Mouse (Mus musculus): ENCODE data around the gene Per1. TPM values are rescaled to one million over a fixed set of nuclear protein-coding genes. Genes with fewer than 3 reads are reported as not detected.

The Per1 gene
- total and polyA plus RNA-seq, 3 experiments, result 55.0 to 76.1 (median 75.9) TPM

DNA sequence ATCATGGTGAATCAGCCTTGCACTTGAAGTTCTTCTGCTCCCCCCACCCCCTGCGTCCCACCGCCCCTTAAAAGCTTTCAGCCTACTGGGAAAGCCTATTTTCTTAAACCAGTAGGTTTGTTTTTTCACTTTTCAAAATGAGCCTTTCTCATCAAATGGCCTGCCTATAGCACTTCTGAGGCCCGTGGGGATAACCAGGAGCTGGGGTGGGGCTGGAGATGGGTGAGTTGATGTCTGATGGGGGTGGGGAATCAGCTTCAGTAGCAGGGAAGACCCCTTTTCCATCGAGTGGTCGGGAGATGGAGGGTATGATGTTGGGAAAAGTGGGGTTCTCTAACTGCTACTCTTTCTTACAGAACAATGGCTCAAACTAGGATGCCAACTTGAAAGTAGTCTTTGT lies 21.8 kb downstream of the Per1 start:
- DNase-seq, result no peak

DNA sequence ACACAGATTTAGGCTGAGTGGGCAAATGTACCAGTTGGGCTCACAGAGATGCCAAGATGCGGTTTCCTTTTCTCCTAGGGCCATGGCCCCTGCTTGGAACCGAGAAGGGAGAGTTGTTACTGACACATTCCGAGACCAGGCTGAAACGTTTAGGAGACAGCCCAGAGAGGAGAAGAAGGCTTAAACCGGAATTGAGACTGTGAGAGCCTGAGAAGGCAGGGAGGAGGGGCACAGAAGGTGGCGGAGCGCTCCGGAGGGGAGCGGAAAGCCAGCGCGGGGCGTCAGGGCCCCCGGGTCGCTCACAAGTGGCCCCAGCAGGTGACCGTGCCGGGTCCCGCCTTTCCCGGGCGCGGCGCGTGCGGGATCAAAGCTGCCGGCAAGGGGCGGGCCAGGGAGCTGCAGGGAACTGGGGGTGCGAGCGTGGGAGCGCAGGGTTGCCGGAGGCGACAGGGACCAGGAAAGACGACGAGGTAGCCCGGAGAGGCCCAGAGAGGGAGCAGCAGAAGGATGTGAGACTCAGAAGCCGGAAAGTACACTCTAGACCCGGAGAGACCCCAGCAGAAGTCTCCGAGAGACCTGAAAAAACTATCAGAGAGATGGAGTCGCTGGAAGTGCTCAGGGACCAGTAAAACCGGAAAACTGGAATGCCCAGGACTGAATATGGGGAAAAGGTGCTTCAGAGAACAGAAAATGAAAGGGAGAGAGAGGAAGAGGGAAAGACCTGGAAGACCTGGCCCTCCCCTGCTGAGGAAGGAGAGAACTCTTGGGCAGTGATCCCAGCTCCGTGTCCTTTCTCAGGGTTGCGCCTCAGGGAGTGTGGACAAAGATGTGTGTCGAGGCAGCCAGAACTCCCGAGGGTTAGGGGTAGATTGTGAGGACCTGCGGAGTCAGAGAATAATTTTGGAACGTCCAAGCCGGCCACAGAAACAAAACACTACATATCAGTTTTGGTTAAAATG lies 23.0 kb downstream of the Per1 start:
- DNase-seq, result peak; percentile 85

DNA sequence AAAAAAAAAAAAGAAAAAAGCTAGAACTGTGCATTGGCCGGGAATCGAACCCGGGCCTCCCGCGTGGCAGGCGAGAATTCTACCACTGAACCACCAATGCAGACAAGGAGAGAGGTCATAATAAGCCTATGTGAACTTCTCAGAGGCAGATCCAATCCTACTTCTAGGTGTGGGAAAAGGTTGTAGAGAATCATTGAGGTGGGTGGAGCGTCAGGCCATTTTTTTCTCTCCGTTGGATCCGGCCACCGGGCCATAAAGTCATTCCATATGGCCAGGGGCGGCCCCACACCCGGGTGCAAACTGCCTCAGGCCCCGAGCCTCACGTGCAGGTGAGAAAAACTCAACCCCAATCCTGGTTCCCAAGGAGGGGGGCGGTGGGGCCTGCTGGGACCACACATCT lies 23.7 kb downstream of the Per1 start:
- peak; percentile 90 for DNase-seq

DNA sequence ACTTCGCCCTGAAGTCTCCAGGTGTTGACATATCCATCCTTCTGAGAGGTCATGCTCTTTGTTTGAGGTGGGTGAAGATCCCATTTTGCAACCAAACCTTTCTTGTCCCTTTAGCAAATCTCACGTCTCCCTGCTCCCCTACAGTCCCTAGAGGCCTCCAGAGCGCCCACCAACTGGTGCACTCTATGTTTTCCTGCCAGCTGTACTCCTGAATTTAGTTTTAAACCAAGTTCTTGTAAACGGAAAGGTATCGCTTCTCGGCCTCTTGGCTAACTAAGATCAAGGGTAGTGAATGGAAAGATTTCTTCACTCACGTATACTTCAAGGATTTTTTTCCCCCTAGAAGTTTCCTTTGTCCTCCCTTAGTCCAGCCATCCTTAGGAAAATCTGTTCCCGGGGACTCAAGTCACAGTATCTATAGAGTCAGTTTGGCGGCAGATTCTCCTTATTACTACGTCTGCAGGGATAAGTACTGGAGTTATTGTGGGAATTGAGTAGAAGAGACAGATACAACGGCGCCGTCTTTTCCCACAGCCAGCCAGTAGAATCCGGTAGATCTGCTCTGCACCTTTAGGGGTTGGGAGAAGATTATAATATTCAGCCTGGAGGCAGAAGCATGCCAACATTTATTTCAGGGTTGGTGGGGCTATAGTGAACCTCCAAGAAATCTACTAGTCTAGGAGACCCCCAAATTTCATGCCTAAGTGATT lies 24.6 kb downstream of the Per1 start:
- no peak for DNase-seq

DNA sequence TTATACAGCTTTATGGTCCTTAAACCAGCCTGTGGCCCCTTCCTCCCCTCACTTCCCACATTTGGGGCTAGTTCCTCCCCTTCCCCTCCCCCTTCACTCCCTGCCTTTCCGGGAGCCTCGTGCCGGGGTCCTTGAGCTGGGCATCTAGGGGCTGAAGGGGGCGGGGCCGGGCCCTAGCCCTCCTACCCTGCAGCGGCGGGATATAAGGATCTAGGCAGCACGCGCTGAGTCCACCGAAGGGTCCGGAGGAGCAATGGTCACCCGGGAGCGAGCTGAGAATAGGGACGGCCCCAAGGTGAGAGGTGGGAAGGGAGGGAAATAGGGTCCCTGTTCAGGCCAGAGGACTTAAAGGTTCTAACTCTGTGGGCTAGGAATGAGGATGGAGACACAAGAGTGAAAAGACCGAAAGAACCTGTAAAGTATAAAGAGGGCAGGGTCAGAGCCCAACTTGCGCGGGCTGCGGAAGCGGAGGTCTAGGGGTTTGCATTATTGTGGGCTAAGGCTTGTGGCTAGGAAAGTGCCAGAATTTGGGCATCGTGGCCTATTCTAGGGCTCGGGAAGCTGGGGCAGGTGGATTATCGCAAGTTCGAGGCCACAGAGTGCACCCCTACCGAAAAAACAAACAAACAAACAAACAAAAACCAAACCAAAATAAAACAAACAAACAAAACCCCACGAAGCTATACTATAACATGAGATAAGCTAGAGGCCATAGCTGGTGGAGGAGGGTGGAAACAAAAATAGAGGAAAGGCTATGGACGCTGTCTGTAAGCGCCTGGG lies 25.4 kb downstream of the Per1 start, which contains the start of gene Hes7:
Hes7 (plus strand) TSS at position 184 of the 780 bp plus-strand sequence.
- DNase-seq, result no peak

DNA sequence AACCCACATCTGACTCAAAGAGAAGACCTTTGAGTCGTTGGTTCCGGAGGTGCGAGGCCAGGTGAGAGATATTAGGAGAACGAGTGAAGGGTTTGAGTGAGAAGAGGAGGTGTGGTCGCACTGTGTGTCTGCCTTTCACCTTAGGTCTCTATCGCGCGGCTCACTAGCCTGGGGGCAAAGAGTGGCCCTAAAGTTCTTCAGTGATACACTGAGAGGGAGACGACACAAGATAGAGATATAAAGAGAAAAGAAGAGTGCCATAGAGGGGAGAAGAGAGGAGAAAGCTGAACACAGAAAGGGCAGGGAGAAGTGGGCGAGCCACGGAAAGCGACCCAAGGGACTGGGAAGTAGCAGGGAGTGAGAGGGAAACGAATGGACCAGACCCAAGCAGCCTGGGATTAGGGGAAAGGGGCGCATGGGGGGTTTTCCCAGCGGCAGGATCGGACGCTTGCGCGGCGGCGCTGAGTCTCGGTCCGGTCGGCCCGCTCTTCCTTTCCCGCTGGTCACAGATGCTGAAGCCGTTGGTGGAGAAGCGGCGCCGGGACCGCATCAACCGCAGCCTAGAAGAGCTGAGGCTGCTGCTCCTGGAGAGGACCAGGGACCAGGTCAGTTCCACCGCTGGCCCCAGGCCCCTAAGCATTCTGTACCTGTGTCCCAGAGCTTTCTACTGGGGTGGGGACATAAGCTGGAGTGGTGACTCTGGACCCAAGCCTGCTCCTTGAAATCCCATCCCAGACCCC lies 26.2 kb downstream of the Per1 start:
- peak; percentile 69 for DNase-seq

DNA sequence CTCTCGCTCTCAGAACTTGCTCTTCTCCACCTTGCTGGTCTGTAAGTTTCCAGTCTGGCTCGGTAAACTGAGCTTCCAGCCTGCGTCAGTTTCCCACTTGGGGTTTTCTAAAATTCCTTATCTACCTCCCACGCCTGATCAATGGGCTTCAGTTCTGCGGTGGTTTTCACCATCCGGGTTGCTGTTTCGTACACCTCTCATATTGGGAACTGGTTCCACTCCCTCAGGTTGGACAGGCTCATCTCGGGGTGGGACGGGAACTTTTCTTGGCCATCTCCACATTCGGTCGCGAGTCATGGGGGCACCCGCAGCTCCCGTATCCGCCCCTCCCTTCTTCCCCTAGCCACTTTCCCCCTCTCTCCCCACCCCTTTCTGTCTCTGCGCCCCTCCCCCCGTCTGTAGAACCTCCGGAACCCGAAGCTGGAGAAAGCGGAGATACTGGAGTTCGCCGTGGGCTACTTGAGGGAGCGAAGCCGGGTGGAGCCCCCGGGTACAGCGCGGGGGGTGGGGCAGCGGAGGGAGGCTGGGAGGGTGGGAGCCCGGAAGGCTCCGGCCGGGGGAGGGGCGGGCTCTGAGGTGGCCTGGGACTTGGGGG lies 26.8 kb downstream of the Per1 start:
- DNase-seq, result no peak

DNA sequence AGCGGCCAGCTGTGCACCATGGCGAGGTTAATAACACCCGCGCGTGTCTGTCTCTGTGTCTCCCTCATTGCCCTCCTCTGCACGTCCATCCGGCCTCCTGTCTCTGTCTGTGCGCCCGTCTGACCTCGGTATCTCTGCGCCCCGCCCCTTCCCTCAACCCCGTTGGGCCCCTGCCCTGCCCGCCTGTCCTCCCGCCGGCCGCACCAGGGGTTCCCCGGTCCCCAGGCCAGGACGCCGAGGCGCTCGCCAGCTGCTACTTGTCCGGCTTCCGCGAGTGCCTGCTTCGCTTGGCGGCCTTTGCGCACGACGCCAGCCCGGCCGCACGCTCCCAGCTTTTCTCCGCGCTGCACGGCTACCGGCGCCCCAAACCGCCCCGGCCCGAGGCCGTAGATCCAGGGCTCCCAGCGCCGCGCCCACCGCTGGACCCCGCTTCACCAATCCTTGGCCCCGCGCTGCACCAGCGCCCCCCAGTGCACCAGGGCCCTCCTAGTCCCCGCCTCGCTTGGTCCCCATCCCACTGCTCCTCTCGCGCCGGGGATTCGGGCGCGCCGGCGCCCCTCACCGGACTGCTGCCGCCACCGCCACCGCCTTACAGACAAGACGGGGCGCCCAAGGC lies 27.4 kb downstream of the Per1 start, which contains the start of gene 9130213A22Rik:
9130213A22Rik (minus strand) TSS at position 254 of the 616 bp plus-strand sequence.
- peak; percentile 93 for DNase-seq

DNA sequence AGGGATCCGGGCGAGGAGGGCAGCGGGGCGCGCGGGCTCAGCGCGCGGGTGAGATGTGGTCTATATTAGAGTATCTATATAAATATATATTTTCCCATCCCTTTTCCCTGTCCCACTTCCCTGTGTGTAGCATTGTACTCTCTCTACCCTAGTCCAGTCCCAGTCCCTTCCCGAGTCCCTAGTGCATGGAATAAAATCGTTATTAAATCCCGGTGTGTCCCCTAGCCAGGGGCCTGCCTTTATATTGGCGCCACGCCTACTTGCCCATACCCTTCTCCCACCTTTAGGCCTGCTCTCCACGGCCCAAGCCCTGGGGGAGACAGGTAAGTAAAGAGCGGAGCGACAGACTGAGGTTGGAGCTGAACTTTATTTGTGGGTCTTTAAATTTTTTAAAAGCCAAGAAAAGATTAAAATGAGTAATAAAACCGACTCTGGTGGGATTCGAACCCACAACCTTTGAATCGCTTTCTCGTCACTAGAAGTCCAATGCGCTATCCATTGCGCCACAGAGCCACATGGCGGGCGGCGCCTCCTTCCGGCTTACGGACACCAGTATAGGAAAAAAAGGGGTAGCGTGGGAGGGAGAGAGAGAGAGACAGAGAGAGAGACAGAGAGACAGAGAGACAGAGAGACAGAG lies 28.2 kb downstream of the Per1 start:
- peak; percentile 93 for DNase-seq

DNA sequence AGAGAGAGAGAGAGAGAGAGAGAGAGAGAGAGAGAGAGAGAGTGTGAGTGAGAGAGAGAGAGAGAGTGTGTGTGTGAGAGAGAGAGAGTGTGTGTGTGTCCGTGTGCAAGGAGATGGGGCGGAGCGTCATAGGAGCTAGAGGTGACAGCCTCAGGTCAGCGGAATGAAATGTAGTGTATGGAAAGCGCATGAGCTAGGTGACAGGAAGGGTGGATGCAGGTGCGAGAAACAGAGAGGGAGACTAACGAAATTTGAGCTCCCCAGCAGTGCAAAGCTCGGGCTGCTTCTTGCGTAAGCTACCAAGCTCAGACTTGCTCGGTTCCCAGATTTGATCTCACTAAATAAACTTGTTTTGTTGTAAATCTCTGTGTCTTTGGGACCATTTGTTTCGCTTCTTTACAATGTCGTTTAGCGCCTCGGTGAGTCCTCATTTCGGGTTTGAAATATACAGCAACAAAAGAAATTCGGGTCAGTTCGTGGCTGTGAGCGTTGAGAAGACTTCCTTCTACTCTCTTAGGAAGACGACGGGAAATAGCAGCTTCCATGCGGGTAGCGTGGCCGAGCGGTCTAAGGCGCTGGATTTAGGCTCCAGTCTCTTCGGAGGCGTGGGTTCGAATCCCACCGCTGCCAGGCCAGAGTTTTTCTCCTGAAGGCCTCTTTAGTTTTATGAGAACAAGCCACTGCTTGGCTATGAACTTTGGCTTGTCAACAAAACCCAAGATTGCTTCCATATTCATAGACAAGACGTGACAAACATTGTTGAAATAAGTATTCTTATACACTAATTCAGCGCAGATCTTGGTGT lies 28.9 kb downstream of the Per1 start:
- DNase-seq, result peak; percentile 94

DNA sequence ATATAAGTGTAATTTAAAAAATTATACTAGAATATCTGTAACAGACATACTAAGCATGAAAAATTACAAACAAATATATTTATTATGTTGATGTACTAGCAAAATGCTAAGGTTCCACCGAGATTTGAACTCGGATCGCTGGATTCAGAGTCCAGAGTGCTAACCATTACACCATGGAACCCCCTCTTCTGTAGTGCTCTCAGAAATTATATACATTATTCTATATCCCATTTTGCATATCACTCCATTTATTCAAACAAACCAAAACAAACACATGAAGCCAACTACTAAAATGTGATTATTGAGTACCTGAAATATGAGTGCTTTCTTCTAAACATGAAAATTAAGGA lies 29.5 kb downstream of the Per1 start:
- DNase-seq, result peak; percentile 69

DNA sequence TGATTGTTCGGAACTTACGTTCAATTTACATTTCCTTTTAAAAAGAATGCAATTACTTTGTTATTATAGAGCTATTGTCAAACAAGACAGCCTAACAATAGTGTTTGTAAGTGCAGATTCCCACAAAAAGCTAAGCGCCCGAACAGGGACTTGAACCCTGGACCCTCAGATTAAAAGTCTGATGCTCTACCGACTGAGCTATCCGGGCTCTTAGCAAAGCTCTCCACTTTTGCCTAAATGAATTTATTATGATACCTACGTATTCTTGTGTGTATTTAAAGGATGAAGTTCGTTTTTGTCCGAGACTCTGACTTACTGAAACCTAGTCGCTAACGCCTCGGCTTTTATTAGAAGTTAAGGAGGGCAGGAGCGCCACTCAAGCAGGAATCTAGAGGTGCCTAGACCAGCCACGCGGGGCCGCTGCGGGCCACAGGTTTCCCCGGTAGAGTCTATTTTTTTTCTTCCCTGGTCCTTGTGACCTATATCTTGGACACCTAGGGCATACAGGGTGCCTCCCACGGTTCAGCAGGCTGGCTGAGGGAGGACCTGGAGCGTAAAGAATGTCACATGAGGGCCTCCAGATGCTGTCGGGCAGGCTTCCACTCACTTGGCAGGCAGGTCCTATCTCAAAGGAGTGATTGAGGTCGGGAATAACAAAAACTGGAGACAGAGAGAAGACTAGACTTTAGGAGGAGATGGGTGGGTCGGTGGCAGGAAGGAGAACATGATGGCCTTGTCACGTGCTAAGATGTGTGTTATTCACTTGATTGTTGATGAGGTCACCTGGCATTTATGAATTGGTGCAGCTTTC lies 30.2 kb downstream of the Per1 start:
- DNase-seq, result peak; percentile 89

DNA sequence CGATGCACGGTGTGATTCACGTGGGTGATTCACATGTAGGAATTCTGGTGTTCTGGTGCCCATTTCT lies 30.7 kb downstream of the Per1 start, which contains the start of gene Aloxe3:
Aloxe3 (plus strand) TSS at position 45 of the 67 bp plus-strand sequence.
- no peak for DNase-seq

DNA sequence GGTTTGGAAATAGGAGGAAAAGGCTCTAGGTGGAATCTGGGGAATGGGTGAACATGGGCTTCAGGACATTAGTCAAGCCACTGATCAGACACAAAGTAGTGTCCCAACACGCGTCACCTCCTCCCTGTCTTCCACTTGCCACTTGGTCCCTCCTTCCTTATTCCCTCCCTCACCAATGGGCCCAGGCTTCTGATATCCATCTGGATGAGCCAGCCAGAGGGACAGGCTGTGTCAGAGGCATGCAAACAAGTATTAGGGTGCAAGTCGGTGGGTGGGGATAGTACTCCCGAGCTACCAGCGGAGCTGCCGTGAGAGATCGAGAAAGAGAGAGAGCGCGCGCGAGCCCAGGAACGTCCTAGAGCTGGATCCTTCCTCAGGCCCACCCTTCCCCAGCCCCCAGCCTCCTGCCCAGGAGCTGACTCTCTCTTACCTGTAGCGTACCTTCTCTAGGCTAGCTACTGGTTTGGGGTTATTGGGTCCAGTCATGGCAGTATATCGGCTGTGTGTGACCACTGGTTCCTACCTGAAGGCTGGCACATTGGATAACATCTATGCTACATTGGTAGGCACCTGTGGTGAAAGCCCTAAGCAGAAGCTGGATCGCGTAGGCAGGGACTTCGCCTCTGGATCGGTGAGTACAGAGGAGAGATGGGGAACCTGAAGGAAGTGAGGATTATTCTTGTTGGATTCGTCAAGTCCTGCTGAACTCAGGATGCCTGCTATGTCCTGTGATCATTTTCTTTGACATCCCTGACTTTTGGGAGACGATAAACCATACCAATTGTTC lies 31.1 kb downstream of the Per1 start:
- DNase-seq, result peak; percentile 74

DNA sequence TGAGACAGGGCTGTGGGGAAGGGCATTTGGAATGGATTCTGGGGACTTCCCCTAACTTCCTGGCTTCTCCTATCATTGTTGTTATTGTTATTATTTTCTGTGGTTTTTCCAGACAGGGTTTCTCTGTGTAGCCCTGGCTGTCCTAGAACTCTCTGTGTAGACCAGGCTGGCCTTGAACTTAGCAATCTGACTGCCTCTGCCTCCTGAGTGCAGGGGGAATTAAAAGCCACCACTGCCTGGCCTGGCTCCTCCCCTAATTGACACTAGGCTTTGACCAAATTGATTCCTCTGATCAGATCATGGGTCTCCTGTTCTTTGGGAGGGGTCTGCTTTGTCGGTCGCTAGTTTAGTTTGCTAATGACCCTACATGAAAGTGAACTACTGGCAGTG lies 31.7 kb downstream of the Per1 start:
- no peak for DNase-seq

DNA sequence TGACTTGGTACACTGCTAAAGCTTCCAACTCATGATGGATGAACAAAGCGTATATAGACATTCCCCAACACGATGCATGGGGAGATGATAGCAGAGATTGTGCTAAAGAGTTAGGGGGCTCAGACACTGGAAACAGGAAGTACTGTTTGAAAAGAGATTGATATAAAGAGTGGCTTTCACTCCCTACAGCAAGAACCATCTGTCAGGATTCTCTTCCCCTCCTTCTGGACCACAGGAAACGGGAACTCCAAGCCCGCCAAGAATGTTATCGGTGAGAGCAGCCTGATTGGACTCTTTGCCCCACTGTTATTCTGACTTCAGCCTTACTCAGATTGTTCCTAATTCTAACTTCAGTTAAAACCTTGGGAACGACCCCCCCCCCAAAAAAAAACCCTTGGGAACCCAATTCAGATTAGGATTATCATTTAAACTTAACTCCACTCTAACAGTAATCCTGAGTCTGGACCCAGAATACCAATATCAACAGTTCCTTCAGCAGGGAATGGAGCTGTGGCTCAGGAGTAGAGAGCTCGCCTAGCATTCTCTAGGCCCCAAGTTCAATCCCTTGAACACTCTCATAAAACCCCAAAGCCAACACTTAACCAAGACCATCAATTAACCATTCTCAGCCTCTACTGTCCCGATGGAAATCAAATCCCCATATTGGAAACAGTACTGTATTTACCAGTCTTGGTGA lies 33.6 kb downstream of the Per1 start:
- DNase-seq, result no peak

DNA sequence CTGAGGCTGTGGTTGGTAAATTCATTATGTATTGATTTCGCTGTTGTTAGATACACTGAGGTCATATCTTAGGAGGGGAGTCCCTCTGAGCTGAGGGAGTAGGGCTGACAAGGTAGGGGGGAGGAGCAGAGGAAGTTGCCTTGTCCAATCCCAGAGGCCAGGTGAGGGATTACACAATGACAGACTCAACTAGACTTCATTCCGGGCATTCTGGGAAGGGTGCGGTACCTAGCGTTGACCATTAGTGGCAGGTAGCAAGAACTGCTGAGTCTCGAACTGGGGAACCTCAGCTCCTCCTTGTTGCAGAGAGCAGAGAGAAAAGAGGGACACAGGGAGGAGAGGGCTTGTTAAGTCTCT lies 38.5 kb downstream of the Per1 start:
- DNase-seq, result no peak
